Mouse (Mus musculus): ENCODE measurements around the gene Elovl1.

Gene Elovl1

GRCm38 (mm10) chr4:118429215-118429895 is 1.5 kb downstream of the Elovl1 start:
- DNase-seq: peak; percentile 71 to 74

GRCm38 (mm10) chr4:118432332-118432731 is 4.4 kb downstream of the Elovl1 start:
- DNase-seq: peak; percentile 82 to 88

DNA sequence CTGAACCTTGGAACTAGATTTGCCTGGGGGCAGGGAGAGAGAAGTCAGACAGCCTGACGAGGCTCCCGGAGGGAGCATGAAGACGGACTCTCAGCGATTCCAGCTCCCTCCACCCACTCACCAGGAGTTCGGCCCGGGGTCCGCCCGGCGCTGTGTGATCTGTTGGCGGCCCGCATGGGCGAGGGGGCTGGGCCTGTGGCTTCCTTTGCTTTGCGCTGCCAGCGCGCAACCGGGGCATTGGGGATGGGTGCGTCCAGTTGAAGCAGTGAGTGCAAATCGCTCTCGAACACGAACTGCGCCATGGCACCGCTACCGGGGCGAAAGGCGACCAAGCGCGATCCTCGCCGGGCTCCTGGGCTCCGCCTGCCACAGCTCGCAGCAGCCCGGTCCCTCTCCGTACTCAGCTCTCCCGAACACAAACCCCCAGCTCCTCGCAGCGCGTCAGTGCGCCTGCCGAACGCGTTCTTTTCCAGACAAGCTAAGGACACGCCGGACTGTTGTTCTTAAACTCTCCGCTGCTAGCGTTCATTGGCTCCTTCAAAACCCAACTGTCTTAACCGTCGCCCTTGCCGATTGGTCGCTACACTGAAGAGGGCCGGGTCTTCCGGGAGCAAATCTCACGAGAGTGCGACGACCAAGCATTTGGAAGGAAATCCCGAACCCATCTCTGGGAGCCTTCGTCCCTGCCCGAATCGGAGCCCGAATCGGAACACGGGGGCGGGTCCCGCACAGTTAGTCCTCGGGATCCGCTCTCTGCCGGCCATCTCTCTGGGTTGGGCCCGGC is 9.1 kb downstream of the Elovl1 start, which contains the start of gene Cdc20:
TSS of gene Cdc20 (minus strand) at position 533 of the 784 bp plus-strand sequence.
- peak; percentile 90 to 93 for DNase-seq

DNA sequence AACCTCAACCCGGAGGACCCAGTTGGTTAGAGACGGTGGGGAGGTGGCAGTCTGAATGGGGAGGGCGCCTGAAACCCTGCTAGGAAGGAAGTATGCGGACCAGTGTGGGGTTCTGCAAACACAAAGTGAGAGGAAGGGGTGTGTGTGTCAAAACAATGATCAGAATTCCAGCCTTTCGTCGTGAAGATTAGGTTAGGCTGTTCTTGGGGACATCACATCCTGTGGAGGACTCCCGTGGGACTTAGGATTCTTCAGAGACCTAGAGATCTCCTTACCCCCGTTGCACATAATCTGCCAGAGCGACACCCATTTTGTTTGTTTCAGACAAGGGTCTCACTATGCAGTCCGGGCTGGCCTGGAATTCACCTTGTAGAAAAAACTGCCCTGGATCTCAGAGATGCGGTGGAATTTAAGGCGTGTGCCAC is 9.9 kb downstream of the Elovl1 start:
- DNase-seq: peak in 1 of 2 experiments; percentile 26

GRCm38 (mm10) chr4:118445088-118445487 is 17.2 kb downstream of the Elovl1 start:
- no peak for DNase-seq

DNA sequence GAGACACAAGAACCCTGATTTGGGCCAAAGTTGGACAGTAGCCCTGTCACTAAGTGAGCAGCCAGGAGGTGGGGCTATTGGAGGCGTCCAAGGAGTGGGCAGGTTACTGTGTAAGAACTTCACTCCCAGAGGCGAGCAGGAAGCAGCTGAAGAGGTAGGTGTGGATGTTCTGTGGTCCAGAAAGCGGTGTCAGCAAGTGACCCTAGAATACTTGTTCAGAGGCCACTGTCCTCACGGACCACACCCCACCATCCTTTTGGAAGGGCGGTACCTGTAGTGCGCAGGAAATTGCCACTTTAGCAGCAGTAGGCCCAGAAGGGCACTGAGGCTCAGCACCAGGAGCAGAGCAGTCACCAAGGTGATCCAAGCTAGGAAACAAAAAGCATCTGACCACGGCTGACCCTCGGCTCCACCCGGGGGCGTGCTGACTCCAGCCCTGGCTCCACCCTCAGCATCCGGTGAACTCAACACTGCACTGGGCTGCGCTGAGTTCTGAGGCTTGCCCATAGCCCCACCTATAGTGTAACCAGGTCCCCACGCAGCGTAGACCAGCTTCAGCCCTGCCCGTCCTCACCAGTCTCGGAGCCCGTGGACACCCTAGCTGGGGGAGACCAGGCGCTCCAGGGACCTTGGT is 18.0 kb downstream of the Elovl1 start:
- DNase-seq: peak; percentile 67 to 79

GRCm38 (mm10) chr4:118446415-118447153 is 18.7 kb downstream of the Elovl1 start:
- DNase-seq: no peak

DNA sequence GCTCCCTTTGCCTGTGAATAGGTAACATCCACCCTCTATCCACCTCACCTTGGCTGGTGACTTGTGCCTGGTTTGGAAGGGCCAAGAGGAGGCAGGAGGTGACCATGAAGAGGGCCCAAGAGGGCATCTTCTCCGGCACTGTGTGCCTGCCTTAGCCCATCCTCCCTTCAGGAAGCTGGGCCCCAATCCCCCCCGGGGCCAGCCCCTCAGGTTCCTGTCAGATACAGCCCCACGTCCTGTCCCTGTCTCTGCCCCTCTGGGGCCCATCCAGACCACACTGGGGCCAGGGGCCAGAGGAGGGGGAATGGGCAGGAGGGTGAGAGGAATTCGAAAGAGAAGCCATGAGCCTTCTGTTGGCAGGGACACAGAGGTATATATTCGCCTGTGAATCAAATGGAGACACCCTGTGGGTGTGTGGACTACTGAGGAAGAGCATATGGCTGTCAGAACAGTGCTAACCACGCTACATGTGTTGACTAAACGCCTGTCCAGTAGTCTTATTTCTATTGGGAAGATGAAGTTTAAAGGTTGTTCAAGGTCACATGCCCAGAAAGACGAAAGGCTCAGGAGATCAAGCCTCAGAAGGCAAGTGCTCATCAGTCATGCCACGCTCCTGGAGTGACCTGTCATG is 29.6 kb downstream of the Elovl1 start, which contains the start of gene Mpl:
TSS of gene Mpl (minus strand) at position 169 of the 631 bp plus-strand sequence.
- no peak for DNase-seq

- no peak for DNase-seq
These were observed 37.1 kb downstream of the Elovl1 start for GRCm38 (mm10) chr4:118464956-118465355.

- DNase-seq: peak; percentile 25 to 29
These were observed 37.8 kb downstream of the Elovl1 start for GRCm38 (mm10) chr4:118465697-118466163.

DNA sequence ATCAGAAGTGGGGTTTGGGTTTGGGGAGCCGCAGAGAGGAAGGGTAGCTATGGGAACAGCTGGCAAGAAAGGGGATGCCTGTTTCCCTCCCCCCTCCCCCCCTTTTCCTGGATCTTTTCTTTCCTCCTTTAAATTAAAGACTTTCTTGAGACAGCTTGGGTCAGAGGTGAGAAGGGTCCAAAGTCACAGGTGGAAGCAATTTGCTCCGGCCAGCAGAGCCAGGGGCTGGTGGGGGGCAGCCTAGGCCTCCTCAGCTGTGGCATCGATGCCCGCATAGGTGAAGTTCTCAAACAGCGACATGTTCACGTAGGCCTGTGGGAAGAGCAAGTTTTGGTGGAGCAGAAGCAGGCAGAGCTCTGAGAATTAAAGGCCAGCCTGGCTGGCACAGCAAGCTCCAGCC is 43.4 kb downstream of the Elovl1 start:
- no peak for DNase-seq

DNA sequence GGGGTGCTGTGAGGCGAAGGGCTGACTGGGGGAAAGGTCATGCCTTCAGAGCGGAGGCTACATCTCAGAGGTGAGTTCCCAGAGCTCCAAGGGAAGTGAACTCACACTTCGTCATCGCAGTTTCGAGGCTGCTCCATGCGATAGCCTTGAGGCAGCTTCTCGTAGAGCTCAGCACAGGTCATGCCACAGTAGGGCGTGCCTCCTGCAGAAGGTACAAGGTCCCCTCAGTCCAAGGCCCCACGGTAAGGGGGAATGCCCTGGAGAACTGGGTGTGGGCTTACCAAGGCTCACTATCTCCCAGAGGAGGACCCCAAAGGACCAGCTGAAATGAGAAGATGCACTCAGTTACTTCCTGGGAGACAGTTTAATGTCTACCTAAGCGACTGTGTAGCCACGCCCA is 44.8 kb downstream of the Elovl1 start:
- DNase-seq: no peak

DNA sequence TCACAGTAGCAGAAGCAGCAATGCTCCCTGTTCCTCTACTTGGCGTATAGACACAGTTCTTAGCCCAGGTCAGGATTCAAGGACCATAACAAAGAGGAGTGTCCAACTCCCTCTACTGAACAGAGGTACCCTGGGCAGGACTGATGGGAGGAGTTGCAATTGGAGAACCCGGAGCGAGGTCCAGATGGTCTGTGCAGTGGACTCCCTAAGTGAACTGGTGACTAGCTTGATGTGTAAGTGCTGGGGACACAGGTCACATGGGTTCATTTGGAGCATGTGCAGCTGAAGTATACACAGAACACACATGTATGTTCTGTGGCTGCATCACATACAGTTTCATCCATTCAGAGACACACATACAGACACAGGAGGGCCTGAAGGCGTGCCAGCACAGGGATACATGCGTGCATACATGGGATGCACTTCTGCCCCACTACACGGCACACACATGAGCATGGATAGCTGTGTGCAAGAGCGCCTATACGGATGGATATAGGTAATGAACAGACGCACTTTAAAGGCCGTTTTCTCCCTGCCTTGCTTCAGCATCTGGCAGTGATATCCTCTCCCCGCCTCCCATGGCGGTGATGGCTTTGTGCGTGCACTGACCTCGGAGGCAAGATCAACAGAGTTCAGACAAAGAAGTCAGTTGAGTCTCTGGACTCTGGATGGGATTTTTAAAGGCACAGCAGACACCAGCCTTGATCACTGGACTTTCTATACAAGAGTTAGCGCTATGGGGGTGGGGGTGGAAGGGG is 49.1 kb downstream of the Elovl1 start:
- no peak for DNase-seq

Data from kidney, postnatal 36 days (tissue).